Mouse (Mus musculus) limb, embryonic 15.5 days (tissue): ENCODE results near the gene Tec. TPM values are rescaled to one million over a fixed set of nuclear protein-coding genes. Genes with fewer than 3 reads are reported as not detected.
A peak's percentile ranks its signal among the peaks of the same experiment; 100 is the strongest.

Source experiments
- ATAC-seq: fragments of 200-750 bp; cut with Nextera tagmentation; 2 replicates; pipeline ENCODE4 v1.8.0; 2017; ENCODE audit warnings: low read depth, moderate TSS enrichment; ENCODE audit not compliant: insufficient number of reproducible peaks, low FRiP score, low TSS enrichment
- H3K27ac ChIP-seq: fragments of 300-500 bp; sonication (generic); 2 replicates; pipeline ENCODE4 v1.5.1; 2015; ENCODE audit warnings: moderate library complexity, mild to moderate bottlenecking, inconsistent platforms
- H3K27me3 ChIP-seq: fragments of 300-500 bp; sonication (generic); 2 replicates; pipeline ENCODE4 v1.6.1; 2015; ENCODE audit warnings: inconsistent platforms
- H3K36me3 ChIP-seq: fragments of 300-500 bp; sonication (generic); 2 replicates; pipeline ENCODE4 v1.6.1; 2015; ENCODE audit warnings: inconsistent platforms
- H3K4me1 ChIP-seq: fragments of 300-500 bp; sonication (generic); 2 replicates; pipeline ENCODE4 v1.6.1; 2015; ENCODE audit warnings: inconsistent platforms
- H3K4me2 ChIP-seq: fragments of 300-500 bp; sonication (generic); 2 replicates; pipeline ENCODE4 v1.6.1; 2015; ENCODE audit warnings: mild to moderate bottlenecking, inconsistent platforms
- H3K4me3 ChIP-seq: fragments of 300-500 bp; sonication (generic); 2 replicates; pipeline ENCODE4 v1.5.1; 2015; ENCODE audit warnings: mild to moderate bottlenecking, inconsistent platforms
- H3K9ac ChIP-seq: fragments of 300-500 bp; sonication (generic); 2 replicates; pipeline ENCODE4 v1.6.1; 2015; ENCODE audit warnings: inconsistent platforms
- H3K9me3 ChIP-seq: fragments of 300-500 bp; sonication (generic); 2 replicates; pipeline ENCODE4 v1.6.1; 2016; ENCODE audit warnings: inconsistent platforms
- WGBS: fragments of 180-500 bp; shearing (Covaris S2); methylation state at CpG from one replicate; pipeline ENCODE4 v1.1.7; 2015; 5-methylcytosine and 5-hydroxymethylcytosine counted together
- polyA plus RNA-seq: library from polyadenylated mRNA; unstranded; fragments of >200 nt; fragmentation: Nextera tagmentation; extraction: Ambion mirVana; gene quantifications from 2 replicates; pipeline ENCODE4 v1.2.1, GENCODE M21; 2015

Tec gene
- polyA plus RNA-seq, 1 experiment from 2014 or later: 12.9 TPM

DNA sequence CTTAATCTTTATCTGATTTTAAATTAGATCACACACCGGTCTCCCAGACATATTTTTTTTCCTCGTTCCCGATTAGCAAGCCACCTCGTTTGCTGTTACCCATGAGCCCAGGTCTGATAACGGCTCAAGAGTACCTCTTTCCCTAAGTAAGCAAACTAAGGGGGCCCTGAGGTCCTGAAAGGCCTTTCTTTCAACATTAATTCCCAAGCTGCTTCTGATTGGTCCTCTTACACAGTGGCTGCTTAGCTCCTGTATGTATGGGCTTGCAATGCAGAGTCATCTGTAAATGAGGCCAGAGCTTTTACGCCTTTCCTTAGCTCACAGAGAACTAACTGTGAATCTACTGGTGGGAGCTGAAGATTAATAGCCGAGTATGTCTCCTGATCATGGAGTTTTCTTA, 131.4 kb downstream of the Tec start:
- Histone ChIP-seq H3K4me2 (no peak overlapping the region), H3K4me3 (no peak overlapping the region), H3K27me3 (no peaks in the 10 kb centered on the region), H3K36me3 (no peaks in the 10 kb centered on the region), H3K27ac (no peak overlapping the region), H3K9me3 (no peaks in the 10 kb centered on the region), H3K4me1 (no peaks in the 10 kb centered on the region), H3K9ac (no peak overlapping the region)
- ATAC-seq: no peak
- 70% methylated on average over 7 of the region's 7 CpGs for WGBS

DNA sequence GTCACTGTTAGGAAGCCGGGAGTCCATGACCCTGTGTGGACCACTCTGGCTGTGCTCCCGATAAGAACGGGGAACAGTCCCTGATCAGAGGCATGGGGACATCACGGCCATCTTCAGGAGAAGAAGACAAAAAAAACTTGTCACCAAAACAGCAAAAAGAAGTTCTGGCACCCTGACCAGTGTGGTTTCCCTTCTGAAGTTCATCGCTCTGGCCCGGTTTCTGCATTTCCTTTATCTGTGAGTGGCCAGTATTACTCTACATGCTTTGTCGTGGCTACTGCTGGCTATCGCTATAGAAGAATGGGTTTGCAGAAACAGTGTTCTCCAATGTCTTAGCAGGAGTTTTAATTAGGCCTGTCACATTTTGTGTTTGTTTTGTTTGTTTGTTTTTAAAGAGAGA, 131.8 kb downstream of the Tec start:
- Histone ChIP-seq H3K27me3 (no peaks in the 10 kb centered on the region), H3K27ac (no peak overlapping the region), H3K9me3 (no peaks in the 10 kb centered on the region), H3K9ac (no peak overlapping the region), H3K4me3 (no peak overlapping the region), H3K36me3 (no peaks in the 10 kb centered on the region), H3K4me1 (no peaks in the 10 kb centered on the region), H3K4me2 (no peak overlapping the region)
- ATAC-seq: no peak
- WGBS: 81% methylated on average over 8 of the region's 8 CpGs

- no peaks in the 10 kb centered on the region for H3K36me3 ChIP-seq
- H3K9ac ChIP-seq: no peak overlapping the region
- no peak for ATAC-seq
- no peak overlapping the region for H3K27ac ChIP-seq
- no peaks in the 10 kb centered on the region for H3K4me1 ChIP-seq
- no peak overlapping the region for H3K4me2 ChIP-seq
- no peak overlapping the region for H3K4me3 ChIP-seq
- no peaks in the 10 kb centered on the region for H3K27me3 ChIP-seq
- H3K9me3 ChIP-seq: no peaks in the 10 kb centered on the region
- WGBS: 57% methylated on average over 7 of the region's 7 CpGs
Observed at GRCm38 (mm10) chr5:72735763-72736162, 132.5 kb downstream of the Tec start.

- Histone ChIP-seq H3K4me1 (no peaks in the 10 kb centered on the region), H3K9me3 (no peaks in the 10 kb centered on the region), H3K27me3 (no peaks in the 10 kb centered on the region), H3K4me3 (no peak overlapping the region), H3K36me3 (no peaks in the 10 kb centered on the region), H3K9ac (no peak overlapping the region), H3K4me2 (no peak overlapping the region), H3K27ac (no peak overlapping the region)
- WGBS: 94% methylated on average over 1 of the region's 1 CpGs
- no peak for ATAC-seq
Observed at GRCm38 (mm10) chr5:72732885-72733284, 135.4 kb downstream of the Tec start.

- 73% methylated on average over 3 of the region's 3 CpGs for WGBS
- Histone ChIP-seq H3K4me3 (no peak overlapping the region), H3K4me1 (no peaks in the 10 kb centered on the region), H3K9me3 (no peaks in the 10 kb centered on the region), H3K9ac (no peak overlapping the region), H3K27ac (no peak overlapping the region), H3K4me2 (no peak overlapping the region), H3K27me3 (no peaks in the 10 kb centered on the region), H3K36me3 (no peaks in the 10 kb centered on the region)
- no peak for ATAC-seq
Observed at GRCm38 (mm10) chr5:72725404-72725803, 142.9 kb downstream of the Tec start.

DNA sequence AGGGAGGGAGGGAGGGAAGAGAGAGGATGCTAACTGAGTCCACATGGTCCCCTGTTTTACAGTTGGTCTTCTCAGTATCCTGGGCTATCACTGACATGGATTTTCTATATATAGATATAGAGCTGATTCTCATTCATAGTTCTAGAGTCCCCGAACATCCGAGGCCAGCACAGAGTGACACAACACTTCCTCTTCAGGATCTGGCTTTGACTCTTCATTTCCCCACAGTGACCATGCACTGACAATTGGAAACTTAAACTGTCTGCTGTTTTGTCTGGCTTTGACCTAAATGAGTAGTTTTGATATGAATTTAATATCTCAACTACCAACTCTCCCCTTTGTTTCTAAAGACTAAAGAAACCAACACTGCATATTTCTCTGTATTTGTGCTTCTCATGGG, 144.9 kb downstream of the Tec start:
- 66% methylated on average over 2 of the region's 2 CpGs for WGBS
- no peaks in the 10 kb centered on the region for H3K4me1 ChIP-seq
- no peaks in the 10 kb centered on the region for H3K36me3 ChIP-seq
- no peak overlapping the region for H3K9ac ChIP-seq
- H3K4me3 ChIP-seq: no peak overlapping the region
- H3K27ac ChIP-seq: no peak overlapping the region
- no peak overlapping the region for H3K4me2 ChIP-seq
- no peaks in the 10 kb centered on the region for H3K9me3 ChIP-seq
- no peaks in the 10 kb centered on the region for H3K27me3 ChIP-seq
- ATAC-seq: no peak

GRCm38 (mm10) chr5:72720587-72720986, 147.7 kb downstream of the Tec start:
- 51% methylated on average over 7 of the region's 7 CpGs for WGBS
- no peak for ATAC-seq
- Histone ChIP-seq H3K4me2 (no peak overlapping the region), H3K36me3 (no peaks in the 10 kb centered on the region), H3K4me1 (no peaks in the 10 kb centered on the region), H3K9me3 (no peaks in the 10 kb centered on the region), H3K9ac (no peak overlapping the region), H3K27me3 (no peaks in the 10 kb centered on the region), H3K4me3 (no peak overlapping the region), H3K27ac (no peak overlapping the region)

GRCm38 (mm10) chr5:72710572-72711278, 157.6 kb downstream of the Tec start:
- Histone ChIP-seq H3K9ac (no peak overlapping the region), H3K4me1 (no peaks in the 10 kb centered on the region), H3K27me3 (no peaks in the 10 kb centered on the region), H3K4me2 (no peak overlapping the region), H3K4me3 (no peak overlapping the region), H3K9me3 (no peaks in the 10 kb centered on the region), H3K27ac (no peak overlapping the region), H3K36me3 (no peaks in the 10 kb centered on the region)
- ATAC-seq: no peak
- 28% methylated on average over 4 of the region's 4 CpGs for WGBS

DNA sequence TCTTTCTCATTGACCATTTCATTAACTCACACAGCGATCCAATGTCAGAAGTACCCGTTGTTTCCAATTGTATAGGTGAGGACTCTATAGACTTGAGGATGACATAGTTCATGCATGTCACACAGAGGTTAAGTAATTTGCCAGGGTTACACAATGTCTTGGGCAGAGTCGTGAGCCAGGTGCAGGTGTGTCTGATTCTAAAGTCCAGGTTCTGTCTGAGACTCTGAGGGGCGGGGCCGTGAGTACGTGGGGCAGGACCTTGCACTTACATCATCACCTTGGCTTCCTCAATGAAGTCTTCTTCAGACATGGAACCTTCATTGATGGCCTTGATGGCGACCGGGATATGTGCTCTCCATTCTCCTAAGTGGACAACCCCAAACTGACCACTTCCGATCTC, 158.3 kb downstream of the Tec start:
- Histone ChIP-seq H3K4me2 (no peak overlapping the region), H3K9ac (no peak overlapping the region), H3K4me3 (no peak overlapping the region), H3K27me3 (no peaks in the 10 kb centered on the region), H3K4me1 (no peaks in the 10 kb centered on the region), H3K9me3 (no peaks in the 10 kb centered on the region), H3K36me3 (no peaks in the 10 kb centered on the region), H3K27ac (no peak overlapping the region)
- WGBS: 87% methylated on average over 9 of the region's 9 CpGs
- ATAC-seq: no peak; the same call in 1 of the 2 replicates

- no peaks in the 10 kb centered on the region for H3K4me1 ChIP-seq
- no peak overlapping the region for H3K4me3 ChIP-seq
- H3K9me3 ChIP-seq: no peaks in the 10 kb centered on the region
- no peak overlapping the region for H3K9ac ChIP-seq
- no peak overlapping the region for H3K27ac ChIP-seq
- H3K36me3 ChIP-seq: no peaks in the 10 kb centered on the region
- H3K27me3 ChIP-seq: no peaks in the 10 kb centered on the region
- no peak for ATAC-seq
- no peak overlapping the region for H3K4me2 ChIP-seq
- WGBS: 61% methylated on average over 13 of the region's 13 CpGs
Observed at GRCm38 (mm10) chr5:72709451-72709850, 158.8 kb downstream of the Tec start.

- Histone ChIP-seq H3K4me3 (no peak overlapping the region), H3K4me1 (no peaks in the 10 kb centered on the region), H3K4me2 (peak overlapping the region; percentile 12; the same call in 1 of the 2 replicates), H3K9ac (no peak overlapping the region), H3K27me3 (no peaks in the 10 kb centered on the region), H3K36me3 (no peaks in the 10 kb centered on the region), H3K9me3 (no peaks in the 10 kb centered on the region), H3K27ac (no peak overlapping the region)
- ATAC-seq: no peak
- 47% methylated on average over 10 of the region's 10 CpGs for WGBS
Observed at GRCm38 (mm10) chr5:72706722-72707121, 161.6 kb downstream of the Tec start.

GRCm38 (mm10) chr5:72706095-72706494, 162.2 kb downstream of the Tec start:
- H3K36me3 ChIP-seq: no peaks in the 10 kb centered on the region
- peak overlapping the region; percentile 12; the same call in 1 of the 2 replicates for H3K4me2 ChIP-seq
- H3K9ac ChIP-seq: no peak overlapping the region
- no peaks in the 10 kb centered on the region for H3K27me3 ChIP-seq
- H3K4me1 ChIP-seq: no peaks in the 10 kb centered on the region
- H3K4me3 ChIP-seq: no peak overlapping the region
- H3K27ac ChIP-seq: no peak overlapping the region
- ATAC-seq: no peak
- H3K9me3 ChIP-seq: no peaks in the 10 kb centered on the region
- 48% methylated on average over 10 of the region's 10 CpGs for WGBS
